Mouse (Mus musculus) neutrophil, adult 5-6 weeks (primary cell): ENCODE results near the gene Skap1. TPM values are rescaled to one million over a fixed set of nuclear protein-coding genes. Genes with fewer than 3 reads are reported as not detected.

Experiments used
- ATAC-seq: fragments of 151-379, 151-347 bp; 2 replicates; pipeline ENCODE4 v1.8.0; 2017; ENCODE audit warnings: mild to moderate bottlenecking, moderate TSS enrichment; ENCODE audit not compliant: insufficient number of reproducible peaks, poor library complexity, low FRiP score, severe bottlenecking; ENCODE audit errors: extremely low read depth
- total RNA-seq: library from RNA; stranded (forward); fragments of 200-1000 nt; gene quantifications from 2 replicates; pipeline ENCODE4 v1.2.3, GENCODE M21; 2017

Gene Skap1
- total RNA-seq, 1 experiment from 2014 or later = 33.1 TPM

- ATAC-seq = no peak
Observed at GRCm38 (mm10) chr11:96612596-96612995, 148.2 kb downstream of the Skap1 start.

- no peak for ATAC-seq
Observed at GRCm38 (mm10) chr11:96616792-96617191, 152.4 kb downstream of the Skap1 start.

- ATAC-seq = no peak
Observed at GRCm38 (mm10) chr11:96618789-96619445, 154.5 kb downstream of the Skap1 start.

GRCm38 (mm10) chr11:96619576-96619975 is 155.2 kb downstream of the Skap1 start:
- no peak for ATAC-seq

GRCm38 (mm10) chr11:96620006-96620405 is 155.6 kb downstream of the Skap1 start:
- ATAC-seq = no peak

DNA sequence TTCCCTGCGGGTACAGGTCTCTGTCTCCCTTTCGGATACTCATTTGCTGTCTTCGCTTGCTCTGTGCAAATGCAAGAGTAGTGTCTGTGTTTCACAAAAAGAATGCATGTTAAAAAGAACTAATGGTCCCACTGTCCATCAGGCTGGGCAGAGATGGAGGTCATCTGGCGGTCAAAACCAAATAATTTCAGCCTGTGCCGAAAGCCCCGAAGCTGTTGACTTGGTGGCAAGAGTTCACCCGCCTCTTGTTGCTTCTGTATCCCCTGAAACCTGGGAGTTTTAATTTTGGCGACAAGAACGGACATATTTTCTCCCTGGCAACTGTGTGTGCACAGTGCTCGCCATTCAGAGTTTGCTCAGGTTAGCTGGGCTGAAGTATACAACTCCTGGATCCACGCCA is 156.3 kb downstream of the Skap1 start:
- no peak for ATAC-seq

DNA sequence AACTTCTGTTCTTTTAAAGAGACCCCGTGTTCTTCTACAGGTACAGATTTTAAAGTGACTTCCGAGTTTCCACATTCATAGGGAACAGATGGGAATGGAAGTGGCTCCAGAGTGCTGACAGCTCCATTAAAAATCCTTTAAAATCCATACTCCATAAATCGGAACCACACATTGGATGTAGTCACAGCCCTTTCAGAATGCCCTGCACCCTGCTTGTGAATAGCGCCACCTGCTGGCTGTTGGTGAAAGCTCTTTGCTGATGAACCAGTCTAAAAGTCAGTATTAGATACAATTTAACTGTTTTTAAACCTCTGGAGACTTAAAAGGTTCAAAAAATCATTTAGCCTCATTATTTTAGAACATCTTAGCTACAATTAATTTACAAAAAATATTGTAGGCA is 156.8 kb downstream of the Skap1 start:
- ATAC-seq = no peak

GRCm38 (mm10) chr11:96622782-96623181 is 158.4 kb downstream of the Skap1 start:
- ATAC-seq = no peak

GRCm38 (mm10) chr11:96624436-96624835 is 160.0 kb downstream of the Skap1 start:
- ATAC-seq = no peak

DNA sequence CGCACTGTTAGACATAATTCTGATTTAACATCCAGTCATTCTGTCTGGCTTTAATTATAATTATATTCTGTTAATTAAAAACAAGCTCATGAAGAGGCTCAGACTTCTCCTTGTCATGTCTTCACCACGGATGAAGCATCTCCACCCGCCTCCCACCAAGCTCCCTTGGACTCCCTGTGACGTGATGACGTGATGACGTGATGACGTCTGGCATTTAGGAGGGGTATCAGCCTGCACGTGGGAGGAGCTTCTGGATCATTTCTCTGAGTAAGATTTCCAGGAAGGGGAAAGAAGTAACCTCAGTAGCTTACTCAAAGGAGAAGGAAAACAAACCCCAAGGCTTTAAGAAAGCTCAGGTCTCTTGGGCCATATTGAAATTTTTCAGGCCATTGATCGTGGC is 165.4 kb downstream of the Skap1 start:
- ATAC-seq = no peak

GRCm38 (mm10) chr11:96631521-96631920 is 167.1 kb downstream of the Skap1 start:
- ATAC-seq = no peak

DNA sequence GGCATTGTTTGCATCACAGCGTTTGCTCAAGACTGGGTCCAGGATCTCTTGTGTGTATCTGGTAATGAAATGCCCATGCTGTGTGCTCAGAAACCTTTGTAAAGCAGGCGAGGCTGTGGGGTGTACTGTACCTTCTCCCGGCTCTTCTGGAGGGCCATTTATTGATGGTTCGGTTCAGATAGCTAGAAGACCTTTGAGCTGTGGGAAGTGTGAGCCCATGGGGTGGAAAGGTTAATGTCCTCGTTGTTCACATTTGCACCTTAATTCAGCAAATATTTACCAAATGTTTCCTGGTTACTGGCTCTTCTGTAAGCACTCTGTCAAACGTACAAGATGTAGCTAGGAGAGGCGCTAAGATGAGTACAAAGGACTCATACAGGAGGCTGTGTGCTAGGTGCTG is 173.5 kb downstream of the Skap1 start:
- ATAC-seq = no peak

DNA sequence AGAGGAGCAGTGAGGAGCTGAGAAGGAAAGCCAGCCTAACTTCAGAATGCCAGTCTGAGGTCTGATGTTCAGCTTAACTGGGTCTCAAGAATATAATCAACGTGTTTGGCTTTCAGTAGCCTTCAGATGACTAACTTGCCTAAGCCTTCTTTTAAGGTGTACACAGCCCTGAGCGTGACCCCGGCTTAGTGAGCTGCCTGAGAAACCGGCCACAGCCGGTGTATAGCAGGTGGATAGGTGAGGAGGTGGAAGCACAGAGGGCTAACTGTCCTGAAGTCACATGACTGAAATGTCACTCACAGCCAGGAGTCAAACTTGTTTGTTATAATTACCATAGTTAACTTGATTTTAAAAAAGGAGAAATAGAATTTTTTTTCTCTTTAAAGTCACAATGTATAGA is 175.4 kb downstream of the Skap1 start:
- no peak for ATAC-seq

DNA sequence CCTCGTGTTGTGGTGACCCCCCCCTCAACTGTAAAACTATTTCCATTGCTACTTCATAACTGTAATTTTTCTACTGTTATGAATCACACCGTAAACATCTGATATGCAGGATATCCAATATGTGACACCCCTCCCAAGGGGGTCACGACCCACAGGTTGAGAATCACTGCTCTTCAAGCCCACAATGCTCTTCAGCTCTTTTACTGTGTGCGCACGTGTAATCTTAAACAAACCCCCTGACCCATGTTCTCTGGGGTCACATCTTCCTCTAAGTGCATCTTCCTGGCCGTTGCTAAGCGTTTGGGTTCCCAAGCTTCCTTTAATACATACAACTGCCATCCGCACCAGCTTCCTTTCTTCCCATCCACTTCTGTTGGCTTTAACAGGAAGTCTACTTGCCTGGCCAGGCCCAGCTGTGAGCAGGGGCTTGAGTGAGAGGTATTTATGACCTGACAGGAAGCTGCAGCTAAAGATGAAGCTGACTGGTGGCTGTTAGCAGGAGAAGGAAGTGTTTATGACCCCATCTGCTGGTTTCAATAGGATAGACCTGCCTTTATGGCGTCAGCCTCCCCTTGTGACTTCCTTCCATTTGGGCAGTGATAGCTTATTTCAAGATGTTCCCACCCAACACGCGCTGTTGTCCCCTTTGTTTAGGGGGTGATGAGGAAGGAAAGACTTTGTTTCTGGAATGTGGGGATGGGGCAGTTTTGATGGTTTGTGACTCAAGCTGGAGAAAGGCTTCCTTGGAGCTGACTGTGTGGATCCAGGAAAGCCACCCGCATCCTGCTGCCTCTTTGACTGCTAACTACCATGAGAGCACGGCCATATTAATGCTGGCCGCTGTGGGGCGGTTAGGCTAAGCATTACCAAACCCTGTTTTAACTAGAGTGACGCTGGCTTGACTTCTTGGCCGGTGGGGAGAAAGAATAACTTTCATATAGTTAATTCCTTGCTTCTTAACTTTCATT is 178.1 kb downstream of the Skap1 start:
- peak; percentile 26 for ATAC-seq

- no peak for ATAC-seq
Observed at GRCm38 (mm10) chr11:96644969-96645368, 180.6 kb downstream of the Skap1 start.

DNA sequence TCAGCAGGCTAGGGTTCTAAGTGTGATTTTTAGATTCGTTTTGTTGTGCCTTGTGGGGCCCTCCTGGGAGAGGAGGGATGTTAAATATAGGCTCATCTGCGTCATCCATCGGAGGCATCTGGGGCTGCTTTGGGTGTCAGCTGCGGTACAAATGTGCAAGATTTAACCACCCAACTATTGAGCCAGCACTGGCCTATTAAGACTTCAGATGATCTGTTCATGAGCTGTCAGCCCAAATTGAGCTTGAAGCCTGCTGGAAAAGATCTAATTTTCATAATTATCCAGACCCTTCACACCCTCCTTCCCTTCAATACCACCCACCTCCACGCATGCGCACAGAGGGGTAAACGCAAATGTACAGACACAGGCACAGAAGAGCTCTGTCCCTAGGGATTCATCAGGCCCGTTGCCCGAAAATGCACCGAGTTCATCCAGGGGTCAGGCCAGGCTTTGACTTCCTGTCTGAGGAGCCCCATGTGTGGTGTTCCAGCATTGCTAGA is 181.2 kb downstream of the Skap1 start:
- ATAC-seq = no peak

GRCm38 (mm10) chr11:96651848-96652247 is 187.5 kb downstream of the Skap1 start:
- no peak for ATAC-seq

DNA sequence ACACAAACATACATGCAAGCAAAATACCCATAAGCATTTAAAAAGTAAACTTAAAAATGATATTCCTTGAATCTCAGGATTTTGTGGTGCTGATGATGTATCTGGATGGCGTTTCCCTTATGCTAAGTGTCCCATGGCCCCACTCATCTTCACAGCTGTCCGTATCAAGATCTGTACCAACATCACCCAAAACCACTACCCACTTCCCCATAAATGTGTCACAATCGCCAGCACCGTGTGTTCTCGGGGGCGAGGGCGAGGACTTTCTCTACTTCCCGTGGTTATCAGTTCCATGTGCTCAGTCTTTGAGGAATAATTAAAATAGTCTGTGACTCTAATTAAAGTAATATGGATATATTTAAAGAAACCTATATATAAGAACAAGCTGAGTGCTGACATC is 189.5 kb downstream of the Skap1 start:
- ATAC-seq = no peak

DNA sequence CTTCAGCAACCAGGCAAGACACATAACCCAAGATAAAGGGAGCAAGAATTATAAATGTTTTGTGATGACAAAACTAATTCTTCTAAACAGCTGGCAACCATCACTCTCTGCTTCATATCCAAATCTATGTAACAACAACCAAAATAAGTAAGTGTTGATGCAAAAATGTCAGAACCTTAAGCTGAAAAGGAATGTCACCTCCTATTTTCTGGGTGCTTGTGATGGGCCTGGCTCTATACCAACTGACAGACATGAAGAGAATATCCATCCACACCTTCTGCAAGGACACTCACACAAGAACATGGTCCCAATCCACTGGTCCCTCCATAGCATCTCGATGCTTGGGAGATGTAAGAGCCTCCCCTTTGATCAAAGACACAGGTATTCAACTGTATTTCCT is 194.0 kb downstream of the Skap1 start:
- ATAC-seq = no peak

DNA sequence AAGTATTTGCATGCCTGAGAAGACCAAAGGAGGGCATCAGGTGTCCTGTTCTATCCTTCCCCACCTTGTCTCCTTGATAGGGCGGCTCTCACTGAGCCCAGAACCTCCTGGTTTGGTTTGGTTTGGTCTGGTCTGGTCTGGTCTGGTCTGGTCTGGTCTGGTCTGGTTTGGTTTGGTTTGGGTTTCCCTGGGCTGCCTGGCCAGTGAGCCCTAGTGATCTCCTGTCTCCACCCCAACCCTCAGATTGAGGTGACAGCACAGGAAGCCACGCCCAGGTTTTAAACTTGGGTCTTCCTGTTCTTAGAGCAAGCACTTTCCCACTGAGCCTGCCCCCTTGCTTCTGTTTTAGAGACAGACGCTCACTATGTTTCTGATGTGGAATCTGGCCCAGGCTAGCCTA is 202.5 kb downstream of the Skap1 start:
- ATAC-seq = peak; percentile 61; the same call in 1 of the 2 replicates
